Mouse (Mus musculus) hindbrain, embryonic 14.5 days (tissue): ENCODE results near the gene Cpa5. TPM values are rescaled to one million over a fixed set of nuclear protein-coding genes. Genes with fewer than 3 reads are reported as not detected.

ENCODE experiments used
- ATAC-seq: fragments of 200-750 bp; cut with Nextera tagmentation; 2 replicates; pipeline ENCODE4 v1.8.0; 2017; ENCODE audit warnings: moderate number of reproducible peaks, mild to moderate bottlenecking, moderate TSS enrichment, moderate library complexity; ENCODE audit not compliant: low FRiP score
- DNase-seq: peaks from one replicate; pipeline ENCODE4 v3.0.0-alpha.2; 2015; ENCODE audit warnings: low spot score
- H3K27ac ChIP-seq: fragments of 300-500 bp; sonication (generic); 2 replicates; pipeline ENCODE4 v1.5.1; 2014; ENCODE audit warnings: mild to moderate bottlenecking, moderate library complexity
- H3K27me3 ChIP-seq: fragments of 300-500 bp; sonication (generic); 2 replicates; pipeline ENCODE4 v1.6.1; 2014; ENCODE audit warnings: mild to moderate bottlenecking, low read length, mixed read lengths; ENCODE audit not compliant: control insufficient read depth, insufficient read depth
- H3K36me3 ChIP-seq: fragments of 300-500 bp; sonication (generic); replicated peaks from 2 replicates; pipeline ENCODE4 v1.6.1; 2014; ENCODE audit not compliant: control insufficient read depth, insufficient read depth
- H3K4me1 ChIP-seq: fragments of 300-500 bp; sonication (generic); replicated peaks from 2 replicates; pipeline ENCODE4 v1.6.1; 2014; ENCODE audit warnings: antibody characterized with exemption, low read length, mixed read lengths; ENCODE audit not compliant: control insufficient read depth, insufficient read depth
- H3K4me2 ChIP-seq: fragments of 300-500 bp; sonication (generic); replicated peaks from 2 replicates; pipeline ENCODE4 v1.6.1; 2014; ENCODE audit warnings: mild to moderate bottlenecking, moderate library complexity
- H3K4me3 ChIP-seq: fragments of 300-500 bp; sonication (generic); replicated peaks from 2 replicates; pipeline ENCODE4 v1.5.1; 2014; ENCODE audit warnings: mild to moderate bottlenecking, low read length
- H3K9ac ChIP-seq: fragments of 300-500 bp; sonication (generic); 2 replicates; pipeline ENCODE4 v1.6.1; 2014
- H3K9me3 ChIP-seq: fragments of 300-500 bp; sonication (generic); 2 replicates; pipeline ENCODE4 v1.6.1; 2016; ENCODE audit warnings: low read length; ENCODE audit not compliant: control insufficient read depth
- WGBS: fragments of 180-500 bp; shearing (Covaris S2); extraction: QIAGEN DNeasy Blood & Tissue Kit; methylation state at CpG from one replicate; pipeline ENCODE4 v1.1.7; 2014; 5-methylcytosine and 5-hydroxymethylcytosine counted together
- polyA plus RNA-seq: library from polyadenylated mRNA; unstranded; fragments of >200 nt; fragmentation: Nextera tagmentation; extraction: Ambion mirVana; gene quantifications from 2 replicates; pipeline ENCODE4 v1.2.1, GENCODE M21; 2014

The Cpa5 gene
- polyA plus RNA-seq, 1 experiment from 2014 or later: 0.17 TPM

DNA sequence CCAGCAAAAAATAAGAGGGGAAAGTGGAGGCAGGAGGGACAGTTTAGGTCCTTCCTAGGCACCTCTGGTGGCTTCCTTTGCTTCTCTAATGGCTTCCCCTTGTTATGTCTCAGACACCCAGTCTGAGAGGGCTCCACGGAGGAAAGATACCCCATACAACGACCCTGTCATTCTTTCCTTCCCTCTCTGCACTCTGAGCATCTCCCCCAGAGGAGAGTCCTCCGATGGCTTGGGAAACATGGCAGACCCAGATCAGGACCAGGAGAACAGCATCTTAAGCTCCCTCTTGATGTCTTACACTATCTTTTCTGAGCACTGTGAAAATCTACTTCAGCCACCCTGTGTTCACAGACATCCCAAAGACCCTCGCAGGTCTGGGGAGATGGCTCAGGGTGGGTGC, 4.9 kb downstream of the Cpa5 start:
- ATAC-seq: no peak
- H3K27me3 ChIP-seq: 0 out of 2 replicates have a peak, but pooled peaks cover 4% of the 10 kb centered on the region
- H3K4me3 ChIP-seq: no peak overlapping the region
- no peaks in the 10 kb centered on the region for H3K9me3 ChIP-seq
- no peak for DNase-seq
- no peaks in the 10 kb centered on the region for H3K36me3 ChIP-seq
- H3K27ac ChIP-seq: no peak overlapping the region; the same call in 1 of the 2 replicates
- peaks cover 38% of the 10 kb centered on the region for H3K4me1 ChIP-seq
- no peak overlapping the region for H3K4me2 ChIP-seq
- 16% methylated on average over 4 of the region's 4 CpGs for WGBS
- H3K9ac ChIP-seq: no peak overlapping the region

DNA sequence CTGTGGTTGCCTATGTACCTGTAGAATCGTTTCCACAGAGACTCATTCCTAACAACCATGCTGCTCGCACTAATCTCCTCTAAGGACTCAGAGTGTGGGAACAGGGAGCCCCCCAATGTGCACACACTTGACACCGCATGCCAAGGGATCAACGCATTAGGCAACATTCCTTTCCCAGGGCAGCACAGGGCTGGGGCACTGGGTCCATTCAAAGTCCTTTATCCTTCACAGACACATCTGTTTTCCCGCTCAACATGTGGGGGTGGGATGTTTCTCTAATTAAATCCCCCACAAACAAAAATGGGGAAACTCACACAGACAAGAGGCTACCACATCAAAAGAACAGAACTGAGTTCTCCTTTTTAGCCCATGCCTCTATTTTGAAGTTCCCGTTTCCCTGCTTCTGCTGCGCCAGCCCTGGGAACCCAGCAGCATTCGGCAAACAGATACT, 5.7 kb downstream of the Cpa5 start:
- H3K4me1 ChIP-seq: peaks cover 38% of the 10 kb centered on the region
- H3K4me2 ChIP-seq: 0 out of 2 replicates have a peak overlapping the region, but pooled peaks have one; percentile 13
- H3K9ac ChIP-seq: 0 out of 2 replicates have a peak overlapping the region, but pooled peaks have one; percentile 8
- 0 out of 2 replicates have a peak, but pooled peaks cover 4% of the 10 kb centered on the region for H3K27me3 ChIP-seq
- 3% methylated on average over 8 of the region's 8 CpGs for WGBS
- no peak overlapping the region for H3K4me3 ChIP-seq
- no peak for ATAC-seq
- DNase-seq: no peak
- no peaks in the 10 kb centered on the region for H3K36me3 ChIP-seq
- no peaks in the 10 kb centered on the region for H3K9me3 ChIP-seq
- H3K27ac ChIP-seq: no peak overlapping the region; the same call in 1 of the 2 replicates

DNA sequence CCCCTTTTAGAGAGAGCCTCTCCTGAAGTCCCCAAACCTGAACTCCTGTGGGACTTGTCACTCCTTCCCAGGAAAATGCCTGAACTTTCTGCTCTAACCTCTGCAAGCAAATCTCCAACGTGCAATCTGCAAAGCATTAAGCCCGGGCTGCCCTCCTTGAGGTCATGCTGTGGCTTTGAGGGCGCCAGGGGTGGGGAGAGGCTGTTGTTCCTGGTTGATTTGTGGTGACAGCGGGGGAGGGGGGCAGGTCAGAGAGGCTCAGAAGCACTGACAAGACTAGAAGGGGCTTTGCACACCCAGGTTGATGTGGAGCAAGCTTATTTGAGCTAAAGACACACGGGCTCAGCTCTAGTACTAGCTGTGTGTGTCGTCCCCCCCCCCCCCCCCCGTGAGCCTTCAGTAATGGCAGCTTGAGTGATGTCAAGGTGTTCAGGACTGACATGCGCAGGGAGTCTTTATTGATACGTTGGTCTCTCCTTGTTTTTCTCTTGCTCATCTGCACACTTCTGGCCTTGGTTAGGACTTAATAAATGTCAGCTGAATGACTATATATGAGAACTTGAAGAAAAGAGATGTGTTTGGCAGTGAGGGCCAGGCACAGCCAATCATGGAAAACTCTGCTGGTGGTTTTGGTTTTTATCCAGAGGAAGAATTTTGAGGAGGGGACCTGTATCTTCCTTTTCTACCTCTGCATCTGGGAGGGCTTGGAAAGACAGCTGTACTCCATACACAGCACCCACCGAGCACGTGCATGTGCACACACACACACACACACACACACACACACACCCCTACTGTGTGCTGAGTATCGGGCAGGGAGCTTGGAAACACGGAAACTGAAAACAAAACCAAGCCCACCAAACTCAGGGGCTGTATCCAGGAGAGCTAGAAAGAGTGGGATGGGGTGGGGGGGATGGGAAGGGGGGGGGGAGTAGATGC, 6.5 kb downstream of the Cpa5 start:
- no peaks in the 10 kb centered on the region for H3K36me3 ChIP-seq
- peak overlapping the region; percentile 88 for H3K27ac ChIP-seq
- ATAC-seq: peak; percentile 56
- H3K27me3 ChIP-seq: 0 out of 2 replicates have a peak, but pooled peaks cover 4% of the 10 kb centered on the region
- 5% methylated on average over 11 of the region's 13 CpGs for WGBS
- H3K9me3 ChIP-seq: no peaks in the 10 kb centered on the region
- H3K9ac ChIP-seq: 0 out of 2 replicates have a peak overlapping the region, but pooled peaks have one; percentile 8
- peak overlapping the region; percentile 20; the same call in 1 of the 2 replicates for H3K4me3 ChIP-seq
- no peak for DNase-seq
- H3K4me2 ChIP-seq: peak overlapping the region; percentile 51
- peaks cover 38% of the 10 kb centered on the region for H3K4me1 ChIP-seq

DNA sequence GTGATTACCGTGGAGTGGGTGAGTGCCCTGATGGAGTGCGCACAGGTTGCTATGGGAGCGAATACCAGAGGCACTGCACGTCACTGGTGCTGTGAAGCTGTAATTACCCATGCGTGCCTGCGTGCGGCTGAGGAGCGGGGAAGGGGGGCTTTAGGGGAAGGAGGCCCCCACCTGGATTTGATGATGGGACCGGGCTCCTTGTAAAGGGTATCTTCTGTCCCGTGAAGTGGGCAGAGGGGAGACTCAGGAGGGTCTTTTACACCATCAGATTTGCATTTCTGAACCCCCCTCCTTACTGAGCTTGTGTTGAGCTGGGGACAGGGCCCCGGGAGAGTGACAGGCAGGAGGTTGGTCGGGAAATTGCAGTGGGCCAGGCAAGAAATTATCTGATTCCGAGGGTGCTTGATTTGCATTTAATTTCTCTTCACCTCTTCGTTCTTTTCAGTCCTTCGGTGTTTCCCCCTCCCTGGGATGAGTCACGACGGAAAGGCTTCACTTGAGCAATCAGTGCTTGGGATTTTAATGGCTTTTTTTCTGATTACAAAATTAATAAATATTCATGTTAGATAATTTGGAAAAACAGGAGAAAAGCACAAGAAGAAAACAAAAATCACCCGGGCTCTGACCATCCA, 7.3 kb downstream of the Cpa5 start:
- DNase-seq (peak; percentile 70), ATAC-seq (peak; percentile 94)
- Histone ChIP-seq H3K4me1 (peaks cover 38% of the 10 kb centered on the region), H3K4me3 (peak overlapping the region; percentile 20; the same call in 1 of the 2 replicates), H3K4me2 (peak overlapping the region; percentile 51), H3K27ac (peak overlapping the region; percentile 88), H3K9me3 (no peaks in the 10 kb centered on the region), H3K27me3 (0 out of 2 replicates have a peak, but pooled peaks cover 4% of the 10 kb centered on the region), H3K36me3 (no peaks in the 10 kb centered on the region), H3K9ac (peak overlapping the region; percentile 41)
- WGBS: 3% methylated on average over 18 of the region's 18 CpGs

DNA sequence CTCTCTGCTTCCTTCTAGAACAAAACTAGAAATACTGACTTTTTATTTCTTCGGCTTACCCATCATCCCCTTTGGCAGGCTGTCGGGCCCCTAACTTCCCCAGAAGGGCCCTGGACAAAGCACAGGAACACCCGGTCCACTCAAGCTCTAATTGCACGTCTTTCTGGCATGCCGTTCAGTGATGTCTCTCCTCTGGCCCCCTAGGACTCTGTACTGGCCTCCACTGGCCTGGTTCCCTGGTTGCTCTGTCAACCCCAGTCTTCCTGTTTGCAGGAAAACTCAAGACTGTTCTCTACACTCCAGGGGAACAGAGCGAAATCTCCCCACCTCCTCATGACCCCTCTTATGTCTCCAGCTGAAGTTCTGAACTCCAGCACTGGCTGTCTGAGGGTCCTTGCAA, 7.9 kb downstream of the Cpa5 start:
- Histone ChIP-seq H3K4me1 (peaks cover 38% of the 10 kb centered on the region), H3K4me2 (peak overlapping the region; percentile 51), H3K27me3 (0 out of 2 replicates have a peak, but pooled peaks cover 4% of the 10 kb centered on the region), H3K9ac (no peak overlapping the region), H3K4me3 (no peak overlapping the region), H3K36me3 (no peaks in the 10 kb centered on the region), H3K9me3 (no peaks in the 10 kb centered on the region), H3K27ac (peak overlapping the region; percentile 88)
- WGBS: 21% methylated on average over 6 of the region's 6 CpGs
- no peak for ATAC-seq
- DNase-seq: no peak

DNA sequence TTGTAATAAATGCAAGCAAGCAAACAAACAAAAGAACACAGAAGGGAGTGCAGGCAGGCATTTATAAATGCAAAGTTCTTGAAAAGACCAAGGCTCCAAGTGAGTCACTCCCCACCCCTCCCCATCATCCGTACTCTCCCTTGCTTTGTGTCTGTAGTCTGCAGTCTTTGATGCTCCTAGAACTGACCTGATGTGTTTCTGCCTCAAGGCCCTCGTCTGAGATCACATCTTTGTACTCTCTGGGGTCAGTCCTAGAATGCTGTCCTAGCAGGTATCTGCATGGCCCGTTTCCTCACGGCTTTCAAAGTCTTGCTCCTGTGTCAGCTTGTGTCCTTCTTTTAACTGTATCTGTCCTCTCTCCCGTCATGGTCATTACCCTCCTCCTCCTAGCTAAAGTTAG, 8.8 kb downstream of the Cpa5 start:
- Histone ChIP-seq H3K27me3 (0 out of 2 replicates have a peak, but pooled peaks cover 4% of the 10 kb centered on the region), H3K4me3 (no peak overlapping the region), H3K9ac (no peak overlapping the region), H3K9me3 (no peaks in the 10 kb centered on the region), H3K4me1 (peaks cover 38% of the 10 kb centered on the region), H3K4me2 (no peak overlapping the region), H3K27ac (0 out of 2 replicates have a peak overlapping the region, but pooled peaks have one; percentile 88), H3K36me3 (no peaks in the 10 kb centered on the region)
- ATAC-seq (no peak), DNase-seq (no peak)
- 56% methylated on average over 5 of the region's 5 CpGs for WGBS

DNA sequence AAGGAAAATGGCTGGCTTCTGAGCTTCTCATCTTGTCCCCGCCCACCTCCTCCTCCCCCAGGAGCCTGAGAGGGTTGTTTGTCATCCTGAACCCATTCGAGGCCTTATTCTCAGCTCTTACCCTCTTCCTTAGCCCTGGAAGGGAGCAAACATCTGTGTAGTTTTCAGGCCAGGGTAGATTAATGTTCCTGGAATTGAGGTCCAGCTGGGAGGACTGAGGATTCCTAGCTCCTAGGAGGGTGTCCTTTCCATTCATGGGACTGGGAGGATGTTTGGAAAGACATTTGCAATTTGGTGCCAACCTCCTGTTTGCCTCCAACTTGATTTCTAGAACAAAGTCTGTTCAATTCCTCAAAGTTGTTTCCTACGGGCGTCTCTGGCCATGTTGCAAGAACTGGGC, 9.8 kb downstream of the Cpa5 start:
- Histone ChIP-seq H3K9ac (no peak overlapping the region), H3K4me3 (no peak overlapping the region), H3K4me2 (no peak overlapping the region), H3K36me3 (no peaks in the 10 kb centered on the region), H3K27me3 (no peaks in the 10 kb centered on the region), H3K4me1 (peaks cover 35% of the 10 kb centered on the region), H3K27ac (no peak overlapping the region), H3K9me3 (no peaks in the 10 kb centered on the region)
- ATAC-seq (no peak), DNase-seq (no peak)
- WGBS: 87% methylated on average over 4 of the region's 4 CpGs

DNA sequence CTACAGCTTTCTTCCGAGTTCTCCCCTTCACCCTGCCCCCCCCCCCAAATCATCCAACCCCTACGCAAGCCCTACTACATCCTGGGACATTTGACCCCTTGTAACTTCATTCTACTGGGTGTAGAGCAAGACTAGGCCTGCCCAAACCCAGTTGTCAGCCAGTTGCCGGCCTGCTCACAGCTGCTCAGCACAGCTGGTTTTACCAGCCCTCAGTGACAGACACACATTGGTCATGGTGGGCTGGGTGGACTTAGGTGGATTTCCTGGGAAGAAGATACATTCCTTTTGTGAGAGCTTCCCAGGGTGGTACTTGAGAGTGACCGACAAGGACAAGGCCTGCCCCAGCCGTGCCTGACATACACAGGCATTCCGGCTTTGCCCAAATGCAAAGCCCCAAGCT, 10.2 kb downstream of the Cpa5 start:
- Histone ChIP-seq H3K9me3 (no peaks in the 10 kb centered on the region), H3K9ac (no peak overlapping the region), H3K4me2 (no peak overlapping the region), H3K27me3 (no peaks in the 10 kb centered on the region), H3K4me1 (peaks cover 31% of the 10 kb centered on the region), H3K27ac (no peak overlapping the region), H3K4me3 (no peak overlapping the region), H3K36me3 (no peaks in the 10 kb centered on the region)
- 91% methylated on average over 6 of the region's 6 CpGs for WGBS
- no peak for DNase-seq
- no peak for ATAC-seq

DNA sequence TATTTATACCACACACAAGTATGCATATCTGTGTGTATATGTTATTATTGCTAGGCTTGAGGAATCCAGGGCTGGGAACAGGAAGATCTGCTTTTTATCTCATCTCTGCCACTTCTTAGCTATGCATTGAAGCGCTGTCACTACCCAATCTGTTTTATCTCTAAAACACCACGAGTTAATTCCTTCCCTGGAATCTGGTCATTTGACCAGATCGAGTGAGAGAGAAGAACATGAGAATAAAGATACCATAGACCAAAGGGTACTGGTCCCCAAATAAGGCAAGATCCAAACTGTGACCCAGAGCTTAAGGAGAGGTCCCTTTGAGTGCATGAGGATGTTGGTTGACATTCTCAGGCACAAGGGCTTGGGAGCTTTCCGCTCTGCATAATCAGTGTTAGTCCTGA, 11.2 kb downstream of the Cpa5 start:
- DNase-seq: no peak
- WGBS: 86% methylated on average over 4 of the region's 4 CpGs
- no peak overlapping the region for H3K4me3 ChIP-seq
- H3K4me1 ChIP-seq: peaks cover 21% of the 10 kb centered on the region
- H3K4me2 ChIP-seq: no peak overlapping the region
- H3K36me3 ChIP-seq: no peaks in the 10 kb centered on the region
- no peaks in the 10 kb centered on the region for H3K27me3 ChIP-seq
- no peak for ATAC-seq
- H3K9me3 ChIP-seq: no peaks in the 10 kb centered on the region
- H3K27ac ChIP-seq: no peak overlapping the region
- H3K9ac ChIP-seq: no peak overlapping the region
